Mouse (Mus musculus) ES-E14 (cell line): ENCODE measurements around the gene Angptl7. TPM values are rescaled to one million over a fixed set of nuclear protein-coding genes. Genes with fewer than 3 reads are reported as not detected.
A peak's percentile ranks its signal among the peaks of the same experiment; 100 is the strongest.

ENCODE experiments used
- DNase-seq: peaks from one replicate; pipeline ENCODE4 v3.0.0-alpha.2; 2013; ENCODE audit warnings: low read depth, low spot score
- H3K27ac ChIP-seq: 2 replicates; pipeline ENCODE4 v1.5.1; 2012; ENCODE audit warnings: low read depth, mild to moderate bottlenecking, low read length, moderate library complexity, mixed read lengths; ENCODE audit not compliant: poor library complexity, insufficient read depth, severe bottlenecking
- H3K36me3 ChIP-seq: 2 replicates; pipeline ENCODE4 v1.6.1; 2012; ENCODE audit warnings: mild to moderate bottlenecking, low read length, moderate library complexity, mixed read lengths; ENCODE audit not compliant: control insufficient read depth, poor library complexity, insufficient read depth, severe bottlenecking
- H3K4me1 ChIP-seq, 2 experiments: fragments of 150-350 bp in 1 of 2; sonication (generic) in 1 of 2; 2 replicates each; pipeline ENCODE4 v1.6.1; 2012; ENCODE audit warnings: low read length in 2 of 2, mild to moderate bottlenecking in 1 of 2, mixed read lengths in 1 of 2; ENCODE audit not compliant: control insufficient read depth in 2 of 2, insufficient read depth in 2 of 2, poor library complexity in 1 of 2
- H3K4me3 ChIP-seq, 2 experiments: fragments of 150-350 bp in 1 of 2; sonication (generic) in 1 of 2; 2 replicates each; pipeline ENCODE4 v1.5.1; 2012; ENCODE audit warnings: low read length in 2 of 2, low read depth in 1 of 2, mild to moderate bottlenecking in 1 of 2, mixed read lengths in 1 of 2; ENCODE audit not compliant: insufficient read depth in 1 of 2, poor library complexity in 1 of 2, severe bottlenecking in 1 of 2
- H3K9ac ChIP-seq: 2 replicates; pipeline ENCODE4 v1.6.1; 2012; ENCODE audit warnings: low read depth, mild to moderate bottlenecking, low read length, mixed read lengths; ENCODE audit not compliant: poor library complexity, insufficient read depth, severe bottlenecking
- H3K9me3 ChIP-seq: fragments of 150-350 bp; sonication (generic); 2 replicates; pipeline ENCODE4 v1.6.1; 2012; ENCODE audit warnings: low read depth, mild to moderate bottlenecking, low read length; ENCODE audit not compliant: control insufficient read depth, insufficient read depth
- CHD2 ChIP-seq: IDR thresholded peaks from 2 replicates; pipeline ENCODE4 v1.6.1; 2014; ENCODE audit warnings: mild to moderate bottlenecking, low read depth, low read length, inconsistent platforms
- HCFC1 ChIP-seq: IDR thresholded peaks from 2 replicates; pipeline ENCODE4 v1.6.1; 2012; ENCODE audit warnings: low read length, inconsistent platforms, borderline replicate concordance; ENCODE audit not compliant: insufficient read depth
- MAFK ChIP-seq: IDR thresholded peaks from 2 replicates; pipeline ENCODE4 v1.6.1; 2014; ENCODE audit warnings: mild to moderate bottlenecking, low read depth, low read length, inconsistent platforms; ENCODE audit not compliant: insufficient read depth
- ZC3H11A ChIP-seq: IDR thresholded peaks from 2 replicates; pipeline ENCODE4 v1.6.1; 2012; ENCODE audit warnings: low read depth, mild to moderate bottlenecking, inconsistent platforms, low read length, borderline replicate concordance
- ZNF384 ChIP-seq: IDR thresholded peaks from 2 replicates; pipeline ENCODE4 v1.6.1; 2012; ENCODE audit warnings: low read depth, low read length, inconsistent platforms
- in situ Hi-C, 2 experiments: fragments of 600-800 bp; cut with MboI; formaldehyde crosslinking; loops; one replicate each; pipeline ENCODE4 v1.15.1; 2025; ENCODE audit warnings: low sequenced_read_pairs in 2 of 2, inconsistent platforms in 1 of 2; ENCODE audit not compliant: unreplicated experiment in 2 of 2
- total RNA-seq: library from RNA; depleted of rRNA; stranded (reverse); fragments of 300-350 nt; gene quantifications from 2 replicates; pipeline ENCODE4 v1.2.3, GENCODE M21; 2012

Gene Angptl7
- total RNA-seq, 1 experiment: 0.13 TPM

- in situ Hi-C loops: no loop called here
- Histone ChIP-seq H3K9me3 (no peaks in the 10 kb centered on the region), H3K4me3 (no peak overlapping the region), H3K4me1 (no peaks in the 10 kb centered on the region), H3K36me3 (peaks cover 9% of the 10 kb centered on the region; the same call in 1 of the 2 replicates), H3K27ac (no peak overlapping the region), H3K9ac (no peak overlapping the region)
- DNase-seq: no peak
- TF ChIP-seq CHD2 (no peak), MAFK (no peak), HCFC1 (no peak), ZC3H11A (no peak), ZNF384 (no peak)
Observed at GRCm38 (mm10) chr4:148508084-148508849, 8.0 kb upstream of the Angptl7 start.

- no peaks in the 10 kb centered on the region for H3K4me1 ChIP-seq
- no peak overlapping the region for H3K9ac ChIP-seq
- no peak for DNase-seq
- in situ Hi-C loops: no loop called here
- TF ChIP-seq ZC3H11A (no peak), HCFC1 (no peak), MAFK (no peak), CHD2 (no peak), ZNF384 (no peak)
- H3K27ac ChIP-seq: no peak overlapping the region
- H3K36me3 ChIP-seq: peaks cover 5% of the 10 kb centered on the region; the same call in 1 of the 2 replicates
- no peaks in the 10 kb centered on the region for H3K9me3 ChIP-seq
- H3K4me3 ChIP-seq: no peak overlapping the region
Observed at GRCm38 (mm10) chr4:148507585-148507984, 7.3 kb upstream of the Angptl7 start.

DNA sequence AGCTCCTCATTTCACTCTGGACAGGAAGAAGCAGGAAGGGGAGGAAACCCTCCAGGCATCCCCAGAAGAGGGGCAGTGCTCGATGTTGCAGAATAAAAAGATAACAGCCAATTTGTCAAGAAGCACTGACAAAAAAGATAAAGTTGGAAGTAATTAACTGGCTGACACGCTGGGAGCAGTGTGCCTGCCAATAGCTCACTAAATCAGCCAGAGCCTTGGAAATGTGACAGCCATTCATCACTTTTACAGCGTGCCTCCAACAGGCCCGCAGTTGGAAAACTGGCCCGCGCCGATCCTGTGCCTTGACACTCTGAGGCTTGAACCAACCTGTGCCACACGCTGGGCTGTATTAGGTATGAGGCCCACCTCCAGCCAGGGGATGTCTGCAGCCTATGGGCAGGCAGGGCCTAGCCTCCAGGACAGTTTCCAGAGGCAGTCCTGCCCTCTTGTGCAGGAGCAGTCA lies 4.3 kb upstream of the Angptl7 start:
- Histone ChIP-seq H3K9ac (no peak overlapping the region), H3K9me3 (no peaks in the 10 kb centered on the region), H3K4me3 (no peak overlapping the region), H3K27ac (no peak overlapping the region), H3K36me3 (peaks cover 10% of the 10 kb centered on the region; the same call in 1 of the 2 replicates), H3K4me1 (no peaks in the 10 kb centered on the region)
- in situ Hi-C loops: no loop called here
- DNase-seq: no peak
- TF ChIP-seq ZNF384 (no peak), CHD2 (no peak), MAFK (no peak), ZC3H11A (no peak), HCFC1 (no peak)

DNA sequence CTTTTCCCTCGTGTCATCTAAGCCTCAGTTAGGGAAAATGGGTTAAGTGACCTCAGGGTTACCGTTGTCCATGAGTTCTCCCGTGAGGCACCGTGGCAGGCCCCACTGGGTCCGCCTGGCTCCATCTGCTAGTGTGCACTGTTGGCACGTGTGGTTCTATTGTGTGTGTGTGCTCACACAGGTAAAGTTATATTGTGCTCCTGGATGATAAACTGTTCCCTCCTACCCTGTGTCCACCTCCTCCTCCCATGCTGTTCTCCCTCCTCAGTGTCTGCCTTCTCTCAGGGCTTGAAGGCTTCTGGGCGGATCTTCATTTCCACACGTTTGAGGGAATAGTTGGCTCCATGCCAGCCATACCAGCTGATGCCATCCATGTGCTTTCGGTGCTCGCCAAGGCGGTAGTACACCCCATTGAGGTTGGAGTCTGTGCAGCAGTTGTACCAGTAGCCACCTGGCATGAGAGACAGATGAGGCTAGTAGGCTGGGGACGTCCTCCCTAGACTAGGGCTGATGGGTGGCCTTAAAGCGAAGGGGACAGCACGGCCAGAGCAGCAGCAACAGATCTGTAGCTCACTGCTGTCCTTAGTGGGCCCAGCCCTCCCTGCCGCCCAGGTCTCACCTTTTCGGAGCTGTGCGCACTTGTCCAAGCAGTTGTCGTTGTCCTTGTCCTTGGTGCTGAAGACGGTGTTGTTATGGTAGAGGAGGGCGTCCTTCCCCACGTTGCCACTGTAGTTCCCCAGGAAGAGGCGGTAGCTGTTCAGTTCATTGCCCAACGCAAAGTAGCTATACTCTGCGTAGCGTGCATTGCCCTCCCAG lies 4.2 kb downstream of the Angptl7 start:
- no peak overlapping the region for H3K27ac ChIP-seq
- H3K4me1 ChIP-seq: peaks cover 0 to 7% of the 10 kb centered on the region in 2 experiments; a peak in 1 of 4 replicates
- H3K9ac ChIP-seq: no peak overlapping the region
- no peaks in the 10 kb centered on the region for H3K9me3 ChIP-seq
- in situ Hi-C loops: no loop called here
- no peak overlapping the region for H3K4me3 ChIP-seq
- no peak for TF ChIP-seq CHD2
- no peak for TF ChIP-seq ZNF384
- no peak for TF ChIP-seq ZC3H11A
- no peak for TF ChIP-seq HCFC1
- peak; percentile 40 for DNase-seq
- peaks cover 27% of the 10 kb centered on the region for H3K36me3 ChIP-seq
